Mouse (Mus musculus) monocyte, adult 2 months (primary cell): ENCODE measurements around the gene Armc12.

ENCODE experiments used
- DNase-seq, 2 experiments: peaks; one replicate each; pipeline ENCODE4 v3.0.0; 2022; ENCODE audit warnings: low spot score in 2 of 2, low read depth in 1 of 2

Gene Armc12

GRCm38 (mm10) chr17:28530506-28530905 lies at the start of gene Armc12:
TSS of gene Armc12 (plus strand) at chr17:28530806.
- no peak for DNase-seq

DNA sequence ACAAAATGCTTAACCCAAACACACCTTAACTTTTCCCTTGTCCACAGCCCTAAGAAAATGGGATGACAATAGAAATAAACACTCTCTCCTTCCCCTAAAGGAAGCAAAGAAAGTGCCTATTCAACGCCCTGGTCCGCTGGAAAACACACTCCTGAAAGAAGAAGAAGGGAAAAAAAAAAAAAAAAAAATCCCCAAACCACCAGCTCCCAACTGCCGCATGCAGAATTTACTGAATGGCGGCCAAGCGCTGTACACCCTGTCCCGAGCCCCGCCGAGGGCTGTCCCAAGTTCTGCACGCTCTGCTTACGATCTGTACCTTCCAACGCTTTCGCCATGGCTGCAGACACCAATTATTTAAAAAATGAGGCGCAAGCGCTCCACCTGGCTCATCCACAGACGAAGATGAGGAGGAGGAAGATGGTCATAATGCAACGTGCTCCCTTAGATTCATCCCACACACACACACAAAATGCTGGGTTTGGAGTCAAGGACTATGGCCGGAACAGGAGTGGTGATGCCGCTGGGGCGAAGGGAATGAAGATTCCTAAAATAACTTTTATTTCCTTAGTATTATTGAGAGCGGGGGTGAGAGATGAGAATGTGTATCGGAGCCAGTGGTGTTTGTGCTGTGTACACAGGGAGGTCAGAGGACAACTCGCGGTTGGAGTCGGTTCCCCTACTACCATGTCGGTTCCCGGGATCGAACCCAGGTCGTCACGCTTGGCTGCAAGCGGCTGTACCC lies 45.7 kb upstream of the Armc12 start:
- no peak for DNase-seq

DNA sequence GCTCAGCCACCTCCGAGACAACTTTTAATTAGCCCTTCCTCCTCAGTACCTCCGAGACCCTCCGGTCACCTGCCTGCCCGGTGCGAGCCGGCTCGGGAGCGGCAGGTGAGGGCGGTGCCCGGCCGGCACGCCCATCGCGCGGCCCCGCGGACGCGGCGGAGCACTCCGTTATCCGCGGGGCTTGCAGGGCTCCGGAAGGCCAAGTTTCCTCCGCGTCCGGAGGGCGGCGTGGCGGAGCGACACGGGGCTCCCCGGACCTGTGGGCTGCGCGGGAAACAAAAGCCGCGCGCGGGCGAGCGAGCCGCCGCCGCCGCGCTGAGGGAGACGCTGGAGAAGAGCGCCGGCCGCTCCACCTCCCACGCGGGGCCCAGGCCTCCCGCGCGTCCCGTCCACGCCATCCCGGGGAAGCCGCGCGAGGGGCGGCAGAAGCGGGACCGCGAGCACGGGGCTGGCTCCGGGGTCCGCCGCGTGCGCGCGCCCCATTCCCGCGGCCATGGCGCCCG lies 45.1 kb upstream of the Armc12 start:
- peak in 1 of 2 experiments; percentile 47 for DNase-seq

DNA sequence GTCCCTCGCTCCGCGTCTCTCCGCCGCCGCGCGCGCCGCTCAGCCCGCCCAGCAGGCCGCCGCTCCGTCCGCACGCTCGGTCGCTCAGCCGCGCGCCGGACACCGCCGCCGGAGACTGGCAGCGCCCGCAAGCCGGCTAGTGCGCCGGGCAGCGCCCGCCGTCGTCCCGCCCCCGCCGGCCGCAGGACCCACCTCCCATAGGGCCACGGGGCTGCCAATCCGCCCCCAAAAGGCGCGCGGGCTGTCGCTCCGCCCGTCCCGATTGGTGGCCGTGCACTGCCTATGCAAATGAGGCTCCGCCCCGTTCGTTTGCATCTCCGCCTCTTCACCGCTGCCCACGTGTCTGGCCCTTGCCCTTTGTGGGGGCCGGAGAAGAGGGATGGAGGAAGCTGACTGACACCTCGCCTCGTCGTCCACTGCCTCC lies 44.6 kb upstream of the Armc12 start:
- peak; percentile 96 to 97 for DNase-seq

- DNase-seq, result no peak
Measured at GRCm38 (mm10) chr17:28486720-28487119, 43.9 kb upstream of the Armc12 start.

- no peak for DNase-seq
Measured at GRCm38 (mm10) chr17:28487584-28488257, 42.9 kb upstream of the Armc12 start.

GRCm38 (mm10) chr17:28488258-28489013 lies 42.2 kb upstream of the Armc12 start:
- DNase-seq, result no peak

GRCm38 (mm10) chr17:28491035-28491770 lies 39.4 kb upstream of the Armc12 start:
- no peak for DNase-seq

GRCm38 (mm10) chr17:28495832-28496231 lies 34.8 kb upstream of the Armc12 start:
- DNase-seq, result no peak

DNA sequence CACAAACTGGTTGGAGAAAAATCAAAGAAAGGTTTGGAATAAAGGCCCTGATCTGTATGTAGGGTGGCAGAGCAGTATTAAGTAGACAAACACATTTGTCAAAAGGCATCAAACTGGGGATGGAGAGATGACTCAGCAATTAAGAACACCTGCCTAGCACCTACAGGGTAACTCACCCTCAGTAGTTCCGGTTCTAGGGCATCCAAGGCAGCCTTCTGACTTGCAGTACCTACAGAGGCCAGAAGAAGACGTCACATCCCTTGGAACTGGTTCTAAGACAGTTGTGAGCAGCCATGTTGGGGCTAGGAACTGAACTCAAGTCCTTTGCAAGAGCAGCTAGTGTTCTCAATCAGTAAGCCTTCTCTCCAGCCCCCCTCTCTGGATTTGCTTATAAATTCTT lies 31.4 kb upstream of the Armc12 start:
- no peak for DNase-seq

DNA sequence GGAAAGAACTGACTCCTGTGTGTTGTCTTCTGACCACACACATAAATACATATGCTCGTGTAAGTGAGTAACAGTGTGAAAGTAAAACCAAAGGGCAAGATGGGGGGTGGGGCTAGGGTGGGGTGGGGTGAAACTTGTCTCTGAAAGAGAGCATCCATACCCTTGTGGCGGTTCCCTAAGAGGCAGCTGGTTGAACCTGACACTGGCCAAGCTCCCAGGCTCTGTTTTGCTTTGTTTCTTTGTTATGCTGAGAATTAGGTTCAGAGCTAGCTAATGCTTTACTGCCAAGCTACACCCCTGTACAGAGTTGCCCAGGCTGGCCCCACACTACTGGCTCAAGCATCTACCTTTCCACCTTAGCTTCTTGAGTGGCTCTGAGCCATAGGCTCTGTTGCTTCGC lies 30.1 kb upstream of the Armc12 start:
- DNase-seq, result no peak

DNA sequence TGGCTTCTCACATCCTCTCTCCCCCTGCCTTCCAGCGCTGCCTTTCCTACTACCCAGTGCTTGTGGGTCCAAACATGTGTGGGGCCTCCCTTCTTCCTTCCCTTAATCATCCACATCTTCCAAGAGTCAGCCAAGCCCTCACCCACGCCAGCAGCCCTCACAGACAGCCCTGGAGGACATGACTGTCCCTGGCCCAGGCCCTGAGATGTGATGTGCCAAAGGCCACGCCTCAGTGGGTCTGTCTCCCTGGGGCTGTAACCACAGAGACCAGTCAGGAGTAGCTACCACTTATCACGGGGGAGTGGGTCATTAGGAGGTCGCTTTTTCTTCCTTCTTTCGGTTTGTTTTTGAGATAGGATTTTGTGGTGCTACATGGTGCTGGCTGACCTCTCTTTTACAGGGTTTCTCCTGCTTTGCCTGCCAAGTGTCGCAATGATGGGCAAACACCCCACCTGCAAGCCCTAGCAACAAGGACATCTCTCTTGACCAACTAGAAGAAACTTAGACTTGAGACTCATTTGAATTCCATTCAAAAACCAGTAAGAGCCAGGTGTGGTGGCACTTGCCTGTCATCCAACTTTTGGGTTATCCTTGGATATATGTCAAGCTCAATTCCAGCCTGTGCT lies 28.3 kb upstream of the Armc12 start:
- no peak for DNase-seq

- DNase-seq, result no peak
Measured at GRCm38 (mm10) chr17:28504182-28504581, 26.4 kb upstream of the Armc12 start.

DNA sequence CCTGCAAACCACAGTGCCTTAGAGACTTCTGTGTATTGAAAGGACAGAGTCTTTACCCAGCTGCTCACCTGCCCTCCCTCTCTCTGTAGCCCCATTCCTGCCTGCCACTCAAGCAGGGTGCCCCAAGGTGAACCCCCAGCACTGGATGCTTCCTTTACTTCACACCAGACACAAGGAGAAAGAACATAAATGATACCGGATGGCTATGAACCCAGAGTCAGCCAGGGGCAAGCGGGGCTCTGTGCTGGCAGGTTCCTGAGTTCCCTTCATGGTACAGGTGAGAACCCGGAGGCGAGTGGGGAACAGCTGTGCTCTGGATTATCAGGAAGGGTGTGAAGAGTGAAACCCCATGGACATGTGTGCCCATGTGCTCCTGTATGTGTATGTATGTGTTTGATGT lies 25.0 kb upstream of the Armc12 start:
- DNase-seq, result no peak

GRCm38 (mm10) chr17:28506895-28507294 lies 23.7 kb upstream of the Armc12 start:
- no peak for DNase-seq

GRCm38 (mm10) chr17:28507496-28507895 lies 23.1 kb upstream of the Armc12 start:
- no peak for DNase-seq

DNA sequence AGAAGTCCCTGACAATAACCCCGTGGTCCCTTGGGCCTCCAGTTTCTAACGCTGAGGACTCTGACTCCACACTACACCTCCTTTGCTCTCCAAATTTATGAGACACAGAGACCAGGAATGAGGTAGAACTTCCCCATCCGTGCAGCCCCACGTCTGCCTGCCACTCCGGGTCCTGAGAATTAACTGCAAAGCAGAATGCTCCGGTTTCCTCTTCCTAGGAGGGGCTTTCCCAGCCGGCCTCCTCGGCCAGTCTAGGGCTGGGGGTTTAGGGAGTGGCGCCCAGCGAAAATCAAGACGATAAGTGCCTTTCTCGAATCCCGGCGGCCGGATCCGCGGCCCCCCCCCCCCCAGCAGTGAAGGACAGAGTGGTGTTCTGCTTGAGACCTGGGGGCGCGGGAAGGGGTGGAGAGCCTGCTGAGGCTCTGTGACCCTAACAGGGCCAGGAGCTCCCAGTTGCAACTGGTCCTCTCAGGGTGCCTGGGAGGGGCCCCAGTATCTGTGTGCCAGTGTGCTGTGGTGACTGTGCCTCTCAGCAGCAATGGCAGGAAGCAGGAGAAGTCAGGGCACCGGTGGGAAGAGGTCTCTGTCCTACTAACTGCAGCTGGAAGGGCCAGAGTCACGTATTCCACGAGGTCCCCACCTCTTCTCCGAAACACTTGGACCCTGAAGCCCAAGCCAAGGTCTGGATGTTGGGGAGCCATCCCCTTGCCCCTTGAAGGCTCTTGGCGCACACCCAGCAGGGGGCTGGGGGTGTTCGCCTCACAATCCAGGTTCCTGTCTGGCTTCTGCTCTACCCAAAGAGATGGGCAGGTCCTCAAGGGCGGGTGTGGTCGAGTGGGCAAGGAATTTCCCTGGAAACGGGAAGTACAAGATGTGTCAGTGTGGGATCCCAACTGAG lies 19.9 kb upstream of the Armc12 start:
- peak in 1 of 2 experiments; percentile 31 for DNase-seq

DNA sequence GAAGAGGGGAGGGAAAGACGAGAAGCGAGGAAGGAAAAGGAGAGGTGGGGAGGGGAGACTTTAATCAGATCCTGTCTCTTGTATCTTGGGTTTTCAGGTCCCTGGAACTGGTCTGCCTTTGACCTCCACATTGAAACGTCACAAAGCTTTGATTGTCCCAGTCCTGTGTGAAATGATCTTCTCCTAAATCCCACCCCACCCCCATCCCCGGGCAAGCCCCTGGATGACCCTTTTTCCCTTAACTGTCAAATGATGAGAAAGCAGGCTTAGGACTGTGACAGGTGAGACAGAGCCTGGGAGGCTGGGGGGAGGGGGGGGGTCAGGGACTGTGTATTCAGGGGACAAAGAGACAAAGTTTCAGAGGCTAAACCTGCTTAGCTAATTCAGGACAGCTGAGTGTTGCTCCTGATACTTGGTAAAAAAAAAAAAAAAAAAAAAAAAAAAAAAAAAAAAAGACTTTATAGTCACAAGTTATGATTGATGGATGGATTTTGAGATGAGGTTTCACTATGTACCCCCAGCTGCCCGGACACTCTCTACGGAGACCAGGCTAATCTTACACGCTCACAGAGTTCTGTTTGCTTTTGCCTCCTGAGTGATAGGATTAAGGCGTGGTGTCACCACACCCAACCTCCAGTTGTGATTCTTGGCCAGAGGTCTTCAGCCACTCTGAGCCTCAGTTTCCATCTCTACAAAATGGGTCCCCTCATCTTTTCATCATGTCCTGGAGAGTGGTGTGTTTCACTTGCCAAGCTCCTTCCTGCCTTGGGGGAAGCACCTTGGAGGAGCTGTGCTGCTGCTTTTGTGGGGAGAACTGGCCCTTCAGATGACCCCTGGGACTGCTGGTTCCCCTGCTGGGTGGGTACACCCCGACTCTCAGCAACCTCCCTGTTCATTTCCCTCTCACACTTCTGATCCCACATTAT lies 18.7 kb upstream of the Armc12 start:
- DNase-seq, result no peak

DNA sequence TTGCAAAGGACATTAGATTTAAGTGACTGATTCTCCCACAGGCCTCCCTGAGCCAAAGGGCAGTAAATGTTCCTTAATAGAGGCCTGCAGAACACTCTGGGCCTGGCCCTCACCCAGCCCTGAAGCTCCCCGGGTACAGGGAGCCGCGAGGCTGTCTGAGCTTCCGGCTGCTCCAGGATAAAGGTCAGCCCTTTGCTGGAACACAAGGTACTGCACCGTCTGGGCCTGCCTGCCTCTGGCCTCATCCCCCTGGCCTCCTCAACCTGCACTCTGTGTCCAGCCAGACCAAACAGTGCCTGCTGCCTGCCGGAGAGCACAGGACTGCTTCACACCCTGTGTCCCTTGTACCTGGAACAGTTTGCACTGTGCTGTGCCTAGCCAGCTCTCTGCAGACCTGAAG lies 17.9 kb upstream of the Armc12 start:
- DNase-seq, result no peak
